ENCODE assay signal across 9 mouse cellular contexts in genomic region chr11:107416561-107416926, GRCm38 (mm10). TPM values are rescaled to one million over a fixed set of nuclear protein-coding genes. Genes with fewer than 3 reads are reported as not detected.
A peak's percentile ranks its signal among the peaks of the same experiment; 100 is the strongest.
DNase-seq lines count a peak whose midpoint lies in the region; ATAC-seq and TF ChIP-seq lines count a peak whose summit lies in the region.
"Had no signal": no experiment of that assay in that cellular context is flagged by ENCODE, and none has a peak within 500 bp of the region (broad histone marks: within the 10 kb centered on the region; RNA-seq: fewer than 3 reads in every experiment).

No protein-coding gene starts in this region.

- WGBS in heart, embryonic 16.5 days = 55% methylated on average over 4 of the region's 4 CpGs
- WGBS in liver, embryonic 14.5 days (ENCODE audit: insufficient replicate concordance) = 24% methylated on average over 4 of the region's 4 CpGs

- DNase-seq in heart, adult 8-10 months (ENCODE audit: low spot score) = no peak
- DNase-seq in G1E (ENCODE audit: low spot score) = no peak
- no peak for DNase-seq in liver, embryonic 14.5 days (ENCODE audit: low read depth in 3 of 3, low spot score in 3 of 3)
- no peak for DNase-seq in ovary, postnatal 10 days (ENCODE audit: low spot score)
- DNase-seq in cerebellum, adult 8-10 months = no peak
- DNase-seq in adrenal gland, postnatal 36 days = no peak

- peak overlapping the region; percentile 46 for H3K27ac ChIP-seq in heart, embryonic 16.5 days (ENCODE audit: low read length)
- peak overlapping the region; percentile 56 for H3K27ac ChIP-seq in liver, embryonic 14.5 days

- peak overlapping the region; percentile 34 for H3K4me2 ChIP-seq in heart, embryonic 16.5 days (ENCODE audit: low read depth, low read length)
- peak overlapping the region; percentile 72 for H3K4me2 ChIP-seq in liver, embryonic 14.5 days (ENCODE audit: low read depth)

- no peak for ATAC-seq in heart, embryonic 16.5 days (replicated peaks; ENCODE audit: extremely low read depth, insufficient read depth, low FRiP score)
- no peak for ATAC-seq in G1E (ENCODE audit: extremely low read depth, insufficient number of reproducible peaks, low FRiP score, poor library complexity, severe bottlenecking)
- ATAC-seq in liver, embryonic 14.5 days (ENCODE audit: insufficient read depth) = no peak

- H3K9me3 ChIP-seq in heart, embryonic 16.5 days (replicated peaks; ENCODE audit: control insufficient read depth, low read length) = no peaks in the 10 kb centered on the region
- no peaks in the 10 kb centered on the region for H3K9me3 ChIP-seq in G1E (replicated peaks)
- H3K9me3 ChIP-seq in erythroblast, embryonic 14.5 days (ENCODE audit: control insufficient read depth, low read length) = peaks cover 7% of the 10 kb centered on the region
- H3K9me3 ChIP-seq in liver, embryonic 14.5 days (ENCODE audit: control insufficient read depth, low read length) = no peaks in the 10 kb centered on the region

- no peaks in the 10 kb centered on the region for H3K36me3 ChIP-seq in heart, embryonic 16.5 days (ENCODE audit: control insufficient read depth, insufficient read depth)
- H3K36me3 ChIP-seq in G1E (replicated peaks) = peaks cover 37% of the 10 kb centered on the region
- H3K36me3 ChIP-seq in erythroblast, embryonic 14.5 days (ENCODE audit: control insufficient read depth) = peaks cover 9% of the 10 kb centered on the region
- H3K36me3 ChIP-seq in liver, embryonic 14.5 days (replicated peaks; ENCODE audit: control insufficient read depth, insufficient read depth, low read depth) = no peaks in the 10 kb centered on the region

- no peak overlapping the region for H3K4me3 ChIP-seq in heart, embryonic 16.5 days (ENCODE audit: low read length)
- H3K4me3 ChIP-seq in G1E (ENCODE audit: low read depth, low read length) = peak overlapping the region; percentile 63; the same call in 1 of the 2 replicates
- peak overlapping the region; percentile 60 for H3K4me3 ChIP-seq in erythroblast, embryonic 14.5 days (replicated peaks)
- H3K4me3 ChIP-seq in liver, embryonic 14.5 days (ENCODE audit: insufficient read depth in 1 of 2, low read depth in 2 of 2, low read length in 2 of 2) = peak overlapping the region in 1 of 2 experiments; percentile 44; a peak in 1 of 4 replicates

- peaks cover 22% of the 10 kb centered on the region for H3K4me1 ChIP-seq in heart, embryonic 16.5 days (ENCODE audit: control insufficient read depth, insufficient read depth, low read length)
- H3K4me1 ChIP-seq in G1E (ENCODE audit: insufficient read depth, low read depth, low read length) = peaks cover 84% of the 10 kb centered on the region
- H3K4me1 ChIP-seq in erythroblast, embryonic 14.5 days (ENCODE audit: control insufficient read depth) = peaks cover 79% of the 10 kb centered on the region
- H3K4me1 ChIP-seq in liver, embryonic 14.5 days (replicated peaks; ENCODE audit: control insufficient read depth in 2 of 2, insufficient read depth in 2 of 2, low read length in 1 of 2) = peaks cover 44 to 59% of the 10 kb centered on the region in 2 experiments

- no peaks in the 10 kb centered on the region for H3K27me3 ChIP-seq in heart, embryonic 16.5 days (ENCODE audit: control insufficient read depth, insufficient read depth, low read length)
- H3K27me3 ChIP-seq in G1E (ENCODE audit: insufficient read depth, low read length) = no peaks in the 10 kb centered on the region
- no peaks in the 10 kb centered on the region for H3K27me3 ChIP-seq in erythroblast, embryonic 14.5 days (ENCODE audit: control insufficient read depth)
- H3K27me3 ChIP-seq in liver, embryonic 14.5 days (ENCODE audit: control insufficient read depth, insufficient read depth, low read length) = no peaks in the 10 kb centered on the region
- H3K27me3 ChIP-seq: Patski had no signal

- no peak for TF ChIP-seq CTCF in G1E (IDR thresholded peaks at IDR 0.05; ENCODE audit: low read depth, low read length)
- no peak for TF ChIP-seq CTCF in liver, embryonic 14.5 days (IDR thresholded peaks at IDR 0.05; ENCODE audit: low read depth)

- H3K9ac ChIP-seq in heart, embryonic 16.5 days (ENCODE audit: low read length) = no peak overlapping the region
- peak overlapping the region; percentile 43 for H3K9ac ChIP-seq in liver, embryonic 14.5 days (replicated peaks)

- TF ChIP-seq EP300 in liver, embryonic 14.5 days (IDR thresholded peaks at IDR 0.05; ENCODE audit: low read depth) = no peak

RNA-seq across cellular contexts. Expression of gene Pitpnc1, which starts 54.0 kb away (rescaled TPM):
- 19.1 and 20.8 TPM in 2 replicates for polyA plus RNA-seq in heart, embryonic 16.5 days (2015; fragmentation: Nextera tagmentation; extraction: Ambion mirVana)
- 10 to 100 TPM; 69.0 to 82.6 (median 74.0) TPM for total RNA-seq in heart, adult 8-10 months (2022)
- total RNA-seq in G1E (2014; fragmentation: Nextera tagmentation) (53.5 and 54.8 TPM in 2 replicates), G1E (2017) (27.9 and 31.5 TPM in 2 replicates)
- polyA plus RNA-seq in G1E (2012) = 9.9 and 10.1 TPM in 2 replicates
- polyA plus RNA-seq in erythroblast, embryonic 14.5 days (2012) = 0.29 and 0.37 TPM in 2 replicates
- 2.7 and 3.0 TPM in 2 replicates for polyA plus RNA-seq in liver, embryonic 14.5 days (2012; rRNA removed)
- polyA plus RNA-seq in liver, embryonic 14.5 days (2014; fragmentation: Nextera tagmentation; extraction: Ambion mirVana) = 5.8 and 6.7 TPM in 2 replicates
- total RNA-seq in adrenal gland, postnatal 36 days (2021) = 10 to 100 TPM; 11.1 to 13.0 TPM
